Mouse (Mus musculus): Measurements from ENCODE around the gene Rflnb.

DNA sequence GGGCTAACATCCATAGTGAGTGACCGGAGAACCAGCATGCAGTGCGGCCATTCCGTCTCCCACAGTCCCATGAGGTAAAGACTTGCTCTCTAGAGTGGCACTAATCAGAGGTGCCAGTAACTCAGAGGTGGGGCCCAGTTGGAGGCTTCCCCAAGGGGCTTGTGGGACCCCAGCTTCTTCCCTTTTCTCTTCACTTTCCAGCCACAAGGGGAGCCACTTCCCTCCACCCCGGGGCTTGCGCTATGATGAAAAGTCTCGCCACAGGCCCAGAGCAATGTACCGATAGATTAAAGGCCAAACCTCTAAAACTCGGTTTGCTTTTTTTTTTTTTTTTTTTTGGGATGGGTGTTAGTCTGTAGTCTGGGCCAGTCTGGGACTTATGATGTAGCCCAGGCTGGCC is 35.7 kb downstream of the Rflnb start:
- TF ChIP-seq MAFK (IDR thresholded peaks at IDR 0.05; ENCODE audit: insufficient read depth, low read depth, low read length) (no peak), ZC3H11A (IDR thresholded peaks at IDR 0.05; ENCODE audit: borderline replicate concordance, low read depth, low read length) (no peak), CHD2 (IDR thresholded peaks at IDR 0.05; ENCODE audit: low read depth, low read length) (no peak), HCFC1 (IDR thresholded peaks at IDR 0.05; ENCODE audit: borderline replicate concordance, insufficient read depth, low read length) (no peak)
